Mouse (Mus musculus): Measurements from ENCODE around the gene Gm10447. TPM values are rescaled to one million over a fixed set of nuclear protein-coding genes. Genes with fewer than 3 reads are reported as not detected.

The Gm10447 gene
- polyA plus RNA-seq, 1 experiment: 0.02 TPM

- TF ChIP-seq TCF12 (IDR thresholded peaks at IDR 0.05; ENCODE audit: insufficient read depth, poor library complexity, severe bottlenecking) (no peak), MYOG (IDR thresholded peaks at IDR 0.05; ENCODE audit: control insufficient read depth in 1 of 3, insufficient read depth in 1 of 3, insufficient read length in 2 of 3, low read depth in 2 of 3) (no peak), POLR2A (IDR thresholded peaks at IDR 0.05; ENCODE audit: insufficient read length, low read depth) (no peak), TCF3 (IDR thresholded peaks at IDR 0.05; ENCODE audit: insufficient read length, low read depth) (no peak), CEBPB (IDR thresholded peaks at IDR 0.05; ENCODE audit: insufficient read depth, poor library complexity, severe bottlenecking) (no peak), MYOD1 (IDR thresholded peaks at IDR 0.05; ENCODE audit: control insufficient read depth in 1 of 3, insufficient read length in 2 of 3, low read depth in 2 of 3) (no peak)
- Histone ChIP-seq H3K4me2 (ENCODE audit: low read depth) (no peak overlapping the region), H3ac (ENCODE audit: control insufficient read depth, insufficient read length) (no peak overlapping the region), H3K27me3 (ENCODE audit: control insufficient read depth, insufficient read depth, insufficient read length) (no peaks in the 10 kb centered on the region), H3K36me3 (ENCODE audit: control insufficient read depth, insufficient read depth) (peaks cover 85% of the 10 kb centered on the region), H3K4me3 (no peak overlapping the region), H3K79me2 (ENCODE audit: control insufficient read depth, insufficient read depth) (no peaks in the 10 kb centered on the region)
These were observed 45.2 kb downstream of the Gm10447 start for GRCm38 (mm10) chr11:53411738-53412137.

Other genes starting within 250 kb of the Gm10447 start
- 99.3 TPM for gene Hspa4, start 156.7 kb downstream of the Gm10447 start, polyA plus RNA-seq (2012; fragmentation: generic; extraction: Trizol)
- gene Zcchc10, start 132.4 kb downstream of the Gm10447 start, polyA plus RNA-seq (2012; fragmentation: generic; extraction: Trizol): 4.0 TPM
- gene Aff4, start 106.3 kb downstream of the Gm10447 start, polyA plus RNA-seq (2012; fragmentation: generic; extraction: Trizol): 15.6 TPM
- gene Leap2, start 33.9 kb downstream of the Gm10447 start, polyA plus RNA-seq (2012; fragmentation: generic; extraction: Trizol): not detected
- gene Uqcrq, start 26.3 kb downstream of the Gm10447 start, polyA plus RNA-seq (2012; fragmentation: generic; extraction: Trizol): 1,153 TPM
- gene Gdf9, start 26.1 kb downstream of the Gm10447 start, polyA plus RNA-seq (2012; fragmentation: generic; extraction: Trizol): 3.7 TPM
- gene Shroom1, start 95 bp upstream of the Gm10447 start, polyA plus RNA-seq (2012; fragmentation: generic; extraction: Trizol): 0.88 TPM
- gene Gm9837, start 13.4 kb upstream of the Gm10447 start, polyA plus RNA-seq (2012; fragmentation: generic; extraction: Trizol): not detected
- gene Gm9945, start 23.1 kb upstream of the Gm10447 start, polyA plus RNA-seq (2012; fragmentation: generic; extraction: Trizol): not detected
- gene Sowaha, start 23.2 kb upstream of the Gm10447 start, polyA plus RNA-seq (2012; fragmentation: generic; extraction: Trizol): not detected
- gene Sept8, start 62.1 kb upstream of the Gm10447 start, polyA plus RNA-seq (2012; fragmentation: generic; extraction: Trizol): 92.4 TPM
- gene Kif3a, start 110.3 kb upstream of the Gm10447 start, polyA plus RNA-seq (2012; fragmentation: generic; extraction: Trizol): 13.6 TPM
- gene Il4, start 161.6 kb upstream of the Gm10447 start, polyA plus RNA-seq (2012; fragmentation: generic; extraction: Trizol): 0.19 TPM
- not detected for gene Il13, start 177.6 kb upstream of the Gm10447 start, polyA plus RNA-seq (2012; fragmentation: generic; extraction: Trizol)

Measured in myocyte (in vitro differentiated cells).